Mouse (Mus musculus): ENCODE measurements around the gene Pced1a. TPM values are rescaled to one million over a fixed set of nuclear protein-coding genes. Genes with fewer than 3 reads are reported as not detected.

Gene Pced1a
- polyA plus RNA-seq (2014; fragmentation: Nextera tagmentation; extraction: Ambion mirVana): 9.6 and 12.2 TPM in 2 replicates

DNA sequence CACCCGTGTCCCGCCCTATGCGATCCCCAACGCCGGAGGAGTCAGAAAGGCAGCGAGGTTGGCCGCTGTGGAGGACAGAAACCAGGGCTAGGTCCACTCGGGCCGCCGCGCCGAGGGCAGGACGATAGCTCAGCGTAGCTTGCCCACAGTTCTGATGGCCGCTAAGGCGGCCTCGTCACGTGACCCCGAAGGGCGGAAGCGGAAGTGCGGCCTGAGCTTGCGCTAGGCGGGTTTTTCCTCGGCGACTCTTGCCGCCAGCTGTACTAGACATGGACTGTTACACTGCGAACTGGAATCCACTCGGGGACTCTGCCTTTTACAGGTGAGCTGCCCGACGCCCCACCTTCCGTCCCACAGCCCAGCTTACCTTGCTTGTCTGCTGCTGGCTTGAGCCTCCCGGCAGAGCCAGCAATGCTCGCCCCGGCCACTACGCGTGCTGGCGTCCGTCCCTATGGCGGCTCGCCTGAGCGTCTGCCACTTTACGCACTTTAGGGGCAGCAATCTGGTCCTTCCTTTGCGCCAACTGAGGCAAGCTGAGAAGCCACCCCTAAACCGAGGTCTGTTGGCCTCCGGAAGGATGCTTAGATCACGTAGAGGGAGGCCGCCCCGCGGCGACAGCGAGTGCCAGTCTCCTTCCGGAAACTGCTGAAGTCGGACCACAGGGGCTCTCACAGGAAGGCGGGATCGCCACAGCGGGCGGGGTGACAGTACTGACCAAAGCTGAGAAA lies at the start of gene Pced1a, which contains the start of gene Vps16:
TSS of gene Pced1a (minus strand) at position 576 of the 728 bp plus-strand sequence.
TSS of gene Vps16 (plus strand) at position 214 of the 728 bp plus-strand sequence.
- peak within 1 kb of the TSS; percentile 55 for H3K4me3 ChIP-seq (ENCODE audit: low read depth, low read length)
- peak; percentile 94 for DNase-seq (ENCODE audit: low spot score)
- no peaks in the 10 kb centered on the region; the same call in 1 of the 2 replicates for H3K36me3 ChIP-seq (ENCODE audit: control insufficient read depth, insufficient read depth, low read length)
- peak; percentile 92 for ATAC-seq (replicated peaks; ENCODE audit: low FRiP score)
- peak within 1 kb of the TSS; percentile 54; the same call in 1 of the 2 replicates for H3K27ac ChIP-seq (ENCODE audit: low read depth, low read length)
- H3K9ac ChIP-seq (ENCODE audit: low read length): peak within 1 kb of the TSS; percentile 80
- under 1% methylated on average over 58 of the region's 58 CpGs for WGBS
- no peaks in the 10 kb centered on the region for H3K9me3 ChIP-seq (ENCODE audit: control insufficient read depth, low read length)
- no peaks in the 10 kb centered on the region for H3K27me3 ChIP-seq (ENCODE audit: control insufficient read depth, insufficient read depth, low read length)
- peak within 1 kb of the TSS; percentile 76 for H3K4me2 ChIP-seq (ENCODE audit: low read depth, low read length, severe bottlenecking)
- H3K4me1 ChIP-seq (replicated peaks; ENCODE audit: control insufficient read depth, insufficient read depth, low read length): no peaks in the 10 kb centered on the region; the same call in 1 of the 2 replicates

DNA sequence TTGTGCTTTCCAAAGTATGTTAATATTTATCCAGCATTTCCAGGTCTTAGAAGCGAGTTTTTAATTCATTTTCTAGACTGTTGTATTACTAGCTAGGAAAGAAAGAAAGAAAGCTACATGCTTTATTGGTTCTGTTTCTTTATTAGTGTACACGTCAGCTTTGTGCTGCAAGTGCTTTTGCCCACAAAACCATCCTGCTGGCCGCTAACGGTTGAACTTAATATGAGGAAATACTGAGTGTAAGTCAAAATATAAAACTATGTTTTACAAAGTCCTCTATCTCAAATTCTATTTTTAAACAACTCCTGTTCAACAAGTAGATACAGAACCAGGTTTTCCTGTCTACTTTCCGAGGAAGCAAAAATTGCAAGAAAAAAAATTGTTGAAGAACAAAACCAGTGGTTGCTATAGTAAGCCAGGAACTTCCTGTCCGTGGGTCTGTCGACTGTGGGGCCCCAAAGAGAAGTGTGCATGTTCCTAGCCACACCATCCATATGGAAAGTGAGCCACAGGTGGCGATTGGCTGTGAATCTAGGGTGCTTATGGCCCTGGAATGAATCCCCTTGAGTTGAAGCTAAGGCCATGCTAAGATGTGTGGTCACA lies 48.5 kb upstream of the Pced1a start:
- WGBS: 82% methylated on average over 8 of the region's 8 CpGs
- no peak overlapping the region for H3K4me3 ChIP-seq (ENCODE audit: low read depth, low read length)
- H3K9ac ChIP-seq (ENCODE audit: low read length): no peak overlapping the region

DNA sequence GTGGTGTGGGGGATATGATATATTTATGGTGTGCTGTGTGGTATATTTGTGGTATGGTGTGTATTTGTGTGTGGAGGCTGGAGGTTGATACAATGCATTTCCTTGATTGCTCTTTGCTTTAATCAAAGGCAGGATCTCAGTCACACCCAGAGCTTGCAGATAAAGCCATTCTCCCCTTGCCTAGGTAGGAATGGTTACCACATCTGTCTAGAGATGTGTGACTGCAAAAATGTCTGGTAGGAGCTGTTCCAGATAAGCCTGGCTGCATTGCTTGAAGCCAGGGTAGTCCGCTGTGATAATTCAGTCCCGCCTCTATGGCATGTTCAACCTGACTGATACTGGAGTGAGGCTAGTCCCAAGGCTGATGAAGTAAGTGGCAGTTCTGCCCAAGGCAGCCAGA lies 45.4 kb upstream of the Pced1a start:
- ATAC-seq (replicated peaks; ENCODE audit: low FRiP score) (no peak), DNase-seq (ENCODE audit: low spot score) (no peak)
- Histone ChIP-seq H3K9me3 (ENCODE audit: control insufficient read depth, low read length) (no peaks in the 10 kb centered on the region), H3K4me2 (ENCODE audit: low read depth, low read length, severe bottlenecking) (no peak overlapping the region; the same call in 1 of the 2 replicates), H3K4me3 (ENCODE audit: low read depth, low read length) (no peak overlapping the region), H3K36me3 (ENCODE audit: control insufficient read depth, insufficient read depth, low read length) (no peaks in the 10 kb centered on the region), H3K27me3 (ENCODE audit: control insufficient read depth, insufficient read depth, low read length) (no peaks in the 10 kb centered on the region), H3K4me1 (replicated peaks; ENCODE audit: control insufficient read depth, insufficient read depth, low read length) (peaks cover 11% of the 10 kb centered on the region; the same call in 1 of the 2 replicates), H3K9ac (ENCODE audit: low read length) (no peak overlapping the region), H3K27ac (ENCODE audit: low read depth, low read length) (no peak overlapping the region; the same call in 1 of the 2 replicates)
- 68% methylated on average over 2 of the region's 2 CpGs for WGBS

More for the DNA sequence above, 48.5 kb upstream of the Pced1a start:
- H3K9me3 ChIP-seq (ENCODE audit: control insufficient read depth, low read length): no peaks in the 10 kb centered on the region; the same call in 1 of the 2 replicates
- peaks cover 11% of the 10 kb centered on the region; the same call in 1 of the 2 replicates for H3K4me1 ChIP-seq (replicated peaks; ENCODE audit: control insufficient read depth, insufficient read depth, low read length)
- H3K27me3 ChIP-seq (ENCODE audit: control insufficient read depth, insufficient read depth, low read length): no peaks in the 10 kb centered on the region
- H3K36me3 ChIP-seq (ENCODE audit: control insufficient read depth, insufficient read depth, low read length): no peaks in the 10 kb centered on the region
- DNase-seq (ENCODE audit: low spot score) (no peak), ATAC-seq (replicated peaks; ENCODE audit: low FRiP score) (no peak)
- H3K4me2 ChIP-seq (ENCODE audit: low read depth, low read length, severe bottlenecking): no peak overlapping the region
- H3K27ac ChIP-seq (ENCODE audit: low read depth, low read length): no peak overlapping the region

DNA sequence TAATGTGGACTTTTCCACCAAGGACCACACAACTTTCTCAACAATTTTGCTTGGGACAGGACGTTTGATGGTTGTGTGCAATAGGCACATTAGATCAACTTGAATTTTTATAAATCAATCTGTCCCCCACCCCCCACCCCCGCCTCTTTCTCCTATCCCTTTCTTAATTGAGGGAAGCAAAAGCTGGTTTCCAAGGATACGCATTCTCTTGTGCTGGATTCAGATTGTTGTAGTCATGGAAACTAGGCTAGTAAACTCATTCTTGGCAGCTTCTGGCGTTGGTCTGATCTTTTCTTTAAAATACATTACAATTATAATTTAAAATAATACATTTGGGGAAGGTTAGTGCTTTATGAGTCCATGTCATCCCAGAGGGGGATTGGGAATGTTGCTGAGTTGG lies 44.9 kb upstream of the Pced1a start:
- H3K9me3 ChIP-seq (ENCODE audit: control insufficient read depth, low read length): no peaks in the 10 kb centered on the region
- no peaks in the 10 kb centered on the region for H3K36me3 ChIP-seq (ENCODE audit: control insufficient read depth, insufficient read depth, low read length)
- H3K4me1 ChIP-seq (replicated peaks; ENCODE audit: control insufficient read depth, insufficient read depth, low read length): peaks cover 11% of the 10 kb centered on the region; the same call in 1 of the 2 replicates
- H3K27ac ChIP-seq (ENCODE audit: low read depth, low read length): no peak overlapping the region
- 23% methylated on average over 4 of the region's 4 CpGs for WGBS
- H3K9ac ChIP-seq (ENCODE audit: low read length): no peak overlapping the region
- H3K27me3 ChIP-seq (ENCODE audit: control insufficient read depth, insufficient read depth, low read length): no peaks in the 10 kb centered on the region
- DNase-seq (ENCODE audit: low spot score) (no peak), ATAC-seq (replicated peaks; ENCODE audit: low FRiP score) (peak; percentile 60)
- H3K4me3 ChIP-seq (ENCODE audit: low read depth, low read length): no peak overlapping the region
- peak overlapping the region; percentile 16; the same call in 1 of the 2 replicates for H3K4me2 ChIP-seq (ENCODE audit: low read depth, low read length, severe bottlenecking)

DNA sequence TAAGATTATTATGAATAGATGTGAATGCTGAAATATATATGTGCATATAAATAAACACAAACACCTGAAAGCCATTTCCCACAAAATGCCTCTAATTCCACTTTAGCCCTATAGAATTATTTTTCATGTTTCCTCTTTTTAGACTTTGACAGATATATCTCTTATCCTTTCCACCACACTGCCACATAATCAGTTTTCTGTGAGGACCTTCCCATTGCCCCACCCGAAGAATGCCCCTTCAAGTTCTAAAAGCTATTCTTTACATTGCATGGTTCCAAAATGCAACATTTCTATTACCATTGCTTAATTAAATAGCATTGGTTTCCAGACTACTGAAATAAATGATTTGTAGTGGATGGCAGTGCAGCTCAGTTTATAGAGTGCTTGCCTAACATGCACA lies 41.9 kb upstream of the Pced1a start:
- Histone ChIP-seq H3K9ac (ENCODE audit: low read length) (no peak overlapping the region), H3K4me3 (ENCODE audit: low read depth, low read length) (no peak overlapping the region), H3K9me3 (ENCODE audit: control insufficient read depth, low read length) (no peaks in the 10 kb centered on the region), H3K27ac (ENCODE audit: low read depth, low read length) (no peak overlapping the region), H3K4me2 (ENCODE audit: low read depth, low read length, severe bottlenecking) (no peak overlapping the region), H3K27me3 (ENCODE audit: control insufficient read depth, insufficient read depth, low read length) (no peaks in the 10 kb centered on the region), H3K36me3 (ENCODE audit: control insufficient read depth, insufficient read depth, low read length) (no peaks in the 10 kb centered on the region), H3K4me1 (replicated peaks; ENCODE audit: control insufficient read depth, insufficient read depth, low read length) (peaks cover 11% of the 10 kb centered on the region; the same call in 1 of the 2 replicates)
- DNase-seq (ENCODE audit: low spot score) (no peak), ATAC-seq (replicated peaks; ENCODE audit: low FRiP score) (no peak)
- WGBS: 88% methylated on average over 1 of the region's 1 CpGs

DNA sequence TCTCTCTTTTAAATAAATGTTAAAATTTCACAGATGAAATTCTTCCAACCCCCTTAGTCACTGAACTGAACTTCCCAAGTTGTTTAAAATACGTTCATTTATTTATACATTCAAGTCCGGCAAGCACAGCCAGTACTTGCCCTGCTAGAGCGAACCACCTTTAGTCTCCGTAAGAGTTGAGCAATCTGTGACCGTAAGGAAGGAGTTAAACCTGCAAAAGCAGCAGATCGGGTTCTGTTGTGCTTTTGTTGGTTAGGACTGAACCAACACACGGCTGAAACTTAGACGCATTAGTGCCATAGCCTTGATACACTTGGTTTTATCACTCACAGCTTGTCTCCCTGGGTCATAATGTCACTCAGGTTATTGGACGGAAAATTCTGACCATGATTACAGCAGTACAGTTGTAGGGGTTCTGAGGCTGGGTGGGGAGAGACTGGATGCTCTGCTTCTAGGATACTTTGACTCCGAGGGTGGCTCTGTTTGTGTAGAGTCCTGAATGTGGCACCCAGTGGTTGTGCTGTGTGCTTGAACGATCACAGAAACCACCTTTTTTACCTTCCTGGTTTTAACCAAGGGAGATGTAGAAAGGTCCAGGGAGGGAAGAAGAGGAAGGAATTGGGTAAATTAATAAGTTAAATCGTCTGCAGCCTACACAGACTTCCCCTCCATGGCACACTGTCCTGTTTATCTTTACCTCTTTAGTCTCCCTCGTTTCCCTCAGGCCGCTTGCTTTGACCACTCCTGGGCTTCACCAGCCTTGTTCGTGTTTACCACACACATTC lies 37.0 kb upstream of the Pced1a start:
- Histone ChIP-seq H3K27me3 (ENCODE audit: control insufficient read depth, insufficient read depth, low read length) (no peaks in the 10 kb centered on the region), H3K4me1 (replicated peaks; ENCODE audit: control insufficient read depth, insufficient read depth, low read length) (no peaks in the 10 kb centered on the region), H3K4me3 (ENCODE audit: low read depth, low read length) (no peak overlapping the region), H3K9me3 (ENCODE audit: control insufficient read depth, low read length) (no peaks in the 10 kb centered on the region), H3K27ac (ENCODE audit: low read depth, low read length) (no peak overlapping the region), H3K4me2 (ENCODE audit: low read depth, low read length, severe bottlenecking) (no peak overlapping the region), H3K36me3 (ENCODE audit: control insufficient read depth, insufficient read depth, low read length) (no peaks in the 10 kb centered on the region), H3K9ac (ENCODE audit: low read length) (no peak overlapping the region)
- 80% methylated on average over 15 of the region's 15 CpGs for WGBS
- DNase-seq (ENCODE audit: low spot score): no peak
- no peak for ATAC-seq (replicated peaks; ENCODE audit: low FRiP score)

DNA sequence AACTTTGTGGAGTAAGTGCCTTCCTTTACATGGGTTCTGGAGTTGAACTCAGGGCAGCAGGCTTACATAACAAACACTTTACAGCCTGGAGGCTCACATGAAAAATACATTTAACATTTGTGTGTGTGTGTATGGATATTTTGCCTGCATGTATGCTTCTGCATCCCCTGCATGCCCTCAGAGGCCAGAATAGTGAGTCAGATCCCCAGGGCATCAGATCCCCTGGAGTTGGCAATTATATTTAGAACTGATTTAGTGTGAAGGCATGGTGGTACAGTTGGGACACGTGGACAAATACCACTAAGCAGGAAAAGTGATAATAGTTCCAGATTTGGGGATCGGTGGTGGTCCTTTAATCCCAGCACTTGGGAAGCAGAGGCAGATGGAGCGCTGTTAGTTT lies 35.1 kb upstream of the Pced1a start:
- no peaks in the 10 kb centered on the region for H3K36me3 ChIP-seq (ENCODE audit: control insufficient read depth, insufficient read depth, low read length)
- DNase-seq (ENCODE audit: low spot score): no peak
- no peak overlapping the region for H3K4me3 ChIP-seq (ENCODE audit: low read depth, low read length)
- H3K4me2 ChIP-seq (ENCODE audit: low read depth, low read length, severe bottlenecking): no peak overlapping the region
- no peaks in the 10 kb centered on the region for H3K4me1 ChIP-seq (replicated peaks; ENCODE audit: control insufficient read depth, insufficient read depth, low read length)
- no peaks in the 10 kb centered on the region for H3K27me3 ChIP-seq (ENCODE audit: control insufficient read depth, insufficient read depth, low read length)
- no peaks in the 10 kb centered on the region for H3K9me3 ChIP-seq (ENCODE audit: control insufficient read depth, low read length)
- no peak overlapping the region for H3K27ac ChIP-seq (ENCODE audit: low read depth, low read length)
- WGBS: 91% methylated on average over 3 of the region's 3 CpGs
- H3K9ac ChIP-seq (ENCODE audit: low read length): no peak overlapping the region
- ATAC-seq (replicated peaks; ENCODE audit: low FRiP score): no peak

DNA sequence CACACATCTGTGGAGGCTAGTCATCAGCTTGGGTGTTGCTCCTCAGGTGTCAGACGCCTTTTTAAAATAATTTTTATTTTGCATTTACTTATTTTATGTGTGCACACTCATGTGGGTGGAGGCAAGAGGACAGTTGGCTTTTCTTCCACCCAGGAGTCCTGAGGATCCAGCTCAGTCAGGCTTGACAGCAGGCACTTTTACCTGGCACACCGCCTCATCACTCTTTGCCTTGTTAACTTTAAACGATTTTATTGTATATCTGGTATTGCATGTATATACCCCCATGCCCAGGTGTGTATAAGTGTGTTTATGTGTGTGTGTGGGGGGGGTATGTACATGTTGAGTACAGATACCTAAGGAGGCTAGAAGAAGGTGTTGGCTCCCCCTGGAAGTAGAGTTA lies 33.4 kb upstream of the Pced1a start:
- ATAC-seq (replicated peaks; ENCODE audit: low FRiP score) (no peak), DNase-seq (ENCODE audit: low spot score) (no peak)
- Histone ChIP-seq H3K27ac (ENCODE audit: low read depth, low read length) (no peak overlapping the region), H3K27me3 (ENCODE audit: control insufficient read depth, insufficient read depth, low read length) (no peaks in the 10 kb centered on the region), H3K4me1 (replicated peaks; ENCODE audit: control insufficient read depth, insufficient read depth, low read length) (no peaks in the 10 kb centered on the region), H3K9ac (ENCODE audit: low read length) (no peak overlapping the region), H3K36me3 (ENCODE audit: control insufficient read depth, insufficient read depth, low read length) (no peaks in the 10 kb centered on the region), H3K4me3 (ENCODE audit: low read depth, low read length) (no peak overlapping the region), H3K9me3 (ENCODE audit: control insufficient read depth, low read length) (no peaks in the 10 kb centered on the region), H3K4me2 (ENCODE audit: low read depth, low read length, severe bottlenecking) (no peak overlapping the region)
- WGBS: 94% methylated on average over 3 of the region's 3 CpGs

Data from forebrain, embryonic 11.5 days (tissue).